ENCODE assay signal across 17 mouse cellular contexts in the genomic region with DNA sequence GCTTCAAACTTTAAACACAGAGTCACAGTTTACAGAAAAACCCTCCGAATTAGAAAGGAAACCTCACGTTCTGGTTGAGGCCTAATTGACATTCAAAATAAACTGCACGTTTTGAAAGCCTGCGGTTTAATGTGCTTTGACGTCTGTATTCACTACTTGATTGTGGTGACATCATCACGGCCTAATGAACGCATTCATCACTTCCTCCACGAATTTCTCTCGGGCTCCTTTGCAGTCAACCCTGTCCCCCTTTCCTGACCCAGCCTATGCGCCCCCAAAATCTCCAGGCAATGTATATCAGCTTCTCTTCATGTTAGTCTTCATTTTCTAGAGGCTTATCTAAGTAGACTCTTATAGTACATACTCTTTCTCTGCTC.
DNase-seq lines count a peak whose midpoint lies in the region; ATAC-seq and TF ChIP-seq lines count a peak whose summit lies in the region.
"Had no signal": no experiment of that assay in that cellular context is flagged by ENCODE, and none has a peak within 500 bp of the region (broad histone marks: within the 10 kb centered on the region; RNA-seq: fewer than 3 reads in every experiment).

No protein-coding gene starts in this region.

- no peak overlapping the region for H3K4me2 ChIP-seq in hindbrain, embryonic 11.5 days (replicated peaks; ENCODE audit: low read depth, low read length)
- H3K4me2 ChIP-seq in midbrain, embryonic 14.5 days (ENCODE audit: low read length) = no peak overlapping the region
- H3K4me2 ChIP-seq: embryonic facial prominence, embryonic 13.5 days; liver, embryonic 13.5 days had no signal

- H3K4me3 ChIP-seq in layer of hippocampus, adult 2 months = no peak overlapping the region
- H3K4me3 ChIP-seq in hindbrain, embryonic 11.5 days (ENCODE audit: low read depth, low read length) = no peak overlapping the region
- no peak overlapping the region for H3K4me3 ChIP-seq in midbrain, embryonic 14.5 days (replicated peaks; ENCODE audit: low read depth, low read length)
- H3K4me3 ChIP-seq: embryonic facial prominence, embryonic 13.5 days; heart, embryonic 10.5 days; liver, embryonic 13.5 days had no signal

- H3K27me3 ChIP-seq in hindbrain, embryonic 11.5 days (ENCODE audit: control insufficient read depth, insufficient read depth, low read length) = no peaks in the 10 kb centered on the region
- H3K27me3 ChIP-seq in midbrain, embryonic 14.5 days (ENCODE audit: control insufficient read depth, insufficient read depth, low read length) = no peaks in the 10 kb centered on the region
- H3K27me3 ChIP-seq: embryonic facial prominence, embryonic 13.5 days; liver, embryonic 13.5 days; Patski had no signal

- no peak for TF ChIP-seq CTCF in layer of hippocampus, adult 2 months (conservative IDR thresholded peaks at IDR 0.05)

- no peak for DNase-seq in layer of hippocampus, adult 2 months (ENCODE audit: low spot score in 2 of 2)
- no peak for DNase-seq in layer of hippocampus, adult 9-11 months
- peak; percentile 27 for DNase-seq in hindbrain, embryonic 11.5 days (ENCODE audit: low spot score)
- DNase-seq in midbrain, embryonic 14.5 days = peak; percentile 20
- no peak for DNase-seq in thymus, postnatal 4 days
- no peak for DNase-seq in right cerebral cortex, adult 18-20 months
- no peak for DNase-seq in MN1 (ENCODE audit: low spot score)
- DNase-seq: cerebellum, postnatal 36 days; gastrocnemius, postnatal 10 days; heart, postnatal 36 days; kidney, adult 11 months; kidney, postnatal 10 days; liver, embryonic 13.5 days had no signal

- no peak for ATAC-seq in hindbrain, embryonic 11.5 days (ENCODE audit: low FRiP score)
- no peak for ATAC-seq in midbrain, embryonic 14.5 days (ENCODE audit: low FRiP score, low TSS enrichment)
- ATAC-seq in cerebellum, adult (ENCODE audit: insufficient number of reproducible peaks, low FRiP score, low TSS enrichment) = no peak
- ATAC-seq: Patski had no signal

- WGBS in hindbrain, embryonic 11.5 days = 54% methylated on average over 10 of the region's 10 CpGs
- WGBS in midbrain, embryonic 14.5 days = 45% methylated on average over 10 of the region's 10 CpGs

- no peaks in the 10 kb centered on the region for H3K9me3 ChIP-seq in hindbrain, embryonic 11.5 days (ENCODE audit: control insufficient read depth, low read length)
- no peaks in the 10 kb centered on the region for H3K9me3 ChIP-seq in midbrain, embryonic 14.5 days (ENCODE audit: control insufficient read depth, low read length)
- H3K9me3 ChIP-seq: embryonic facial prominence, embryonic 13.5 days; heart, embryonic 10.5 days; liver, embryonic 13.5 days had no signal

- H3K27ac ChIP-seq in layer of hippocampus, adult 2 months = peak overlapping the region; percentile 82; the same call in 1 of the 2 replicates
- no peak overlapping the region for H3K27ac ChIP-seq in hindbrain, embryonic 11.5 days (ENCODE audit: low read depth, low read length)
- no peak overlapping the region for H3K27ac ChIP-seq in midbrain, embryonic 14.5 days (replicated peaks; ENCODE audit: low read depth, low read length)
- H3K27ac ChIP-seq: embryonic facial prominence, embryonic 13.5 days; heart, embryonic 10.5 days; liver, embryonic 13.5 days had no signal

- H3K9ac ChIP-seq in hindbrain, embryonic 11.5 days (ENCODE audit: low read depth, low read length) = no peak overlapping the region
- H3K9ac ChIP-seq in midbrain, embryonic 14.5 days (replicated peaks; ENCODE audit: low read length) = no peak overlapping the region
- H3K9ac ChIP-seq: embryonic facial prominence, embryonic 13.5 days; liver, embryonic 13.5 days had no signal

- H3K4me1 ChIP-seq in hindbrain, embryonic 11.5 days (replicated peaks; ENCODE audit: control insufficient read depth, insufficient read depth, low read length) = 0 out of 2 replicates have a peak, but pooled peaks cover 3% of the 10 kb centered on the region
- 0 out of 2 replicates have a peak, but pooled peaks cover 2% of the 10 kb centered on the region for H3K4me1 ChIP-seq in midbrain, embryonic 14.5 days (ENCODE audit: control insufficient read depth, insufficient read depth, low read length)
- H3K4me1 ChIP-seq: embryonic facial prominence, embryonic 13.5 days; heart, embryonic 10.5 days; liver, embryonic 13.5 days had no signal

- no peaks in the 10 kb centered on the region for H3K36me3 ChIP-seq in hindbrain, embryonic 11.5 days (ENCODE audit: control insufficient read depth, insufficient read depth, low read length)
- H3K36me3 ChIP-seq in midbrain, embryonic 14.5 days (ENCODE audit: control insufficient read depth, insufficient read depth, low read length) = no peaks in the 10 kb centered on the region
- H3K36me3 ChIP-seq: embryonic facial prominence, embryonic 13.5 days; heart, embryonic 10.5 days; liver, embryonic 13.5 days had no signal

Comparison
In these comparisons a context has a peak if more than half of its experiments do, and no peak if none do; other contexts are left out.
1. DNase-seq: peak in hindbrain, embryonic 11.5 days (single experiment) and midbrain, embryonic 14.5 days (single experiment); none in layer of hippocampus, adult 2 months (0 of 2), layer of hippocampus, adult 9-11 months (single experiment), thymus, postnatal 4 days (single experiment), right cerebral cortex, adult 18-20 months (single experiment) and MN1 (single experiment).